Mouse (Mus musculus) ES-CJ7 (cell line): Measurements from ENCODE around the gene Thoc5.
A peak's percentile ranks its signal among the peaks of the same experiment; 100 is the strongest.

Source experiments
- DNase-seq: peaks from one replicate; pipeline ENCODE4 v3.0.0; 2011; ENCODE audit warnings: low read depth, low spot score

The Thoc5 gene

DNA sequence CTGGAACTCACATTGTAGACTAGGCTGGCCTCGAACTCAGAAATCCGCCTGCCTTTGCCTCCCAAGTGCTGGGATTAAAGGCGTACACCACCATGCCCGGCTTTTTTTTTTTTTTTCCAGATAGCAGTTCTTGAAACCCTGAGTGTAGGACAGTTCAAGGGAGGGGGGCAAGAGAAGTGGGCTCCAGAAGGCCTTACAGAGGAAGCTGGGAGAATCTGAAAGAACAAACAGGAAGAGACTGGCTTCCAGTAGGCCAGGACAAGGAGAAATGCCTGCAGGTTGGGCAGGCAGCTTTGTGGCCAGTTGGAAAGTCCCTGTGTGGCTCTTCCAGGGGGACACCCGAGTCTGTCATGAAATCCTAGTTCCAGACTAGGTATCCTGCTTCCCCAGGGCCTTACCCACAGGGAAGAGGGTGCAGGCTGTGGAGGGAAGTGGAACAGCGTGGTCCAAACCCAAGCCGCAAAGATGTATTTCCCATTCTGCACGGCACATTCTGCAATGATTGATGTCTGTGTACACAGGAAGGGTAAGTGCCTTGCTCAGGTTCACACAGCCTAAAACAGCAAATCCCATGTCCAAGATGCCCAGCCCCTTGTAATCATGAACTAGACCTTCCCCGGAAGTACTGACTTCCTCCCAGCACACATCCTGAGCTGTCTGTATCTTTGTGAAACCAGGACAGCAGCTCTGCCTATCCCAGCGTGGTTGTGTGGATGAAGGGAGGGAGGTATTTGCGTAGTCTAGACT is 79.4 kb downstream of the Thoc5 start:
- DNase-seq, result no peak

GRCm38 (mm10) chr11:4975623-4976022 is 80.5 kb downstream of the Thoc5 start:
- DNase-seq, result peak; percentile 92
